Mouse (Mus musculus): ENCODE data around the gene Cdc42bpa.

The Cdc42bpa gene

GRCm38 (mm10) chr1:179959721-179960542 lies at the start of gene Cdc42bpa:
Gene Cdc42bpa, plus strand, starts transcription at chr1:179960472.
- peak; percentile 86 for DNase-seq (ENCODE audit: low spot score)

GRCm38 (mm10) chr1:179913471-179913870 lies 46.8 kb upstream of the Cdc42bpa start:
- DNase-seq (ENCODE audit: low spot score) = no peak

- DNase-seq (ENCODE audit: low spot score) = no peak
Observed at GRCm38 (mm10) chr1:179917036-179917435, 43.2 kb upstream of the Cdc42bpa start.

- no peak for DNase-seq (ENCODE audit: low spot score)
Observed at GRCm38 (mm10) chr1:179917481-179917880, 42.8 kb upstream of the Cdc42bpa start.

- DNase-seq (ENCODE audit: low spot score) = no peak
Observed at GRCm38 (mm10) chr1:179919656-179920436, 40.4 kb upstream of the Cdc42bpa start.

GRCm38 (mm10) chr1:179923661-179924405 lies 36.4 kb upstream of the Cdc42bpa start:
- DNase-seq (ENCODE audit: low spot score) = no peak

GRCm38 (mm10) chr1:179926240-179926639 lies 34.0 kb upstream of the Cdc42bpa start:
- DNase-seq (ENCODE audit: low spot score) = no peak

- DNase-seq (ENCODE audit: low spot score) = no peak
Observed at GRCm38 (mm10) chr1:179927102-179927501, 33.2 kb upstream of the Cdc42bpa start.

GRCm38 (mm10) chr1:179928822-179929221 lies 31.4 kb upstream of the Cdc42bpa start:
- no peak for DNase-seq (ENCODE audit: low spot score)

GRCm38 (mm10) chr1:179931247-179931646 lies 29.0 kb upstream of the Cdc42bpa start:
- no peak for DNase-seq (ENCODE audit: low spot score)

- no peak for DNase-seq (ENCODE audit: low spot score)
Observed at GRCm38 (mm10) chr1:179934064-179934463, 26.2 kb upstream of the Cdc42bpa start.

- DNase-seq (ENCODE audit: low spot score) = no peak
Observed at GRCm38 (mm10) chr1:179940071-179940786, 20.0 kb upstream of the Cdc42bpa start.

- no peak for DNase-seq (ENCODE audit: low spot score)
Observed at GRCm38 (mm10) chr1:179940787-179941352, 19.4 kb upstream of the Cdc42bpa start.

- no peak for DNase-seq (ENCODE audit: low spot score)
Observed at GRCm38 (mm10) chr1:179945017-179945416, 15.3 kb upstream of the Cdc42bpa start.

- no peak for DNase-seq (ENCODE audit: low spot score)
Observed at GRCm38 (mm10) chr1:179946616-179947015, 13.7 kb upstream of the Cdc42bpa start.

- DNase-seq (ENCODE audit: low spot score) = no peak
Observed at GRCm38 (mm10) chr1:179947653-179948052, 12.6 kb upstream of the Cdc42bpa start.

- DNase-seq (ENCODE audit: low spot score) = no peak
Observed at GRCm38 (mm10) chr1:179951597-179951996, 8.7 kb upstream of the Cdc42bpa start.

GRCm38 (mm10) chr1:179953251-179953650 lies 7.0 kb upstream of the Cdc42bpa start:
- DNase-seq (ENCODE audit: low spot score) = no peak

- no peak for DNase-seq (ENCODE audit: low spot score)
Observed at GRCm38 (mm10) chr1:179957431-179957830, 2.8 kb upstream of the Cdc42bpa start.

GRCm38 (mm10) chr1:179958871-179959720 lies 1.2 kb upstream of the Cdc42bpa start:
- peak; percentile 49 for DNase-seq (ENCODE audit: low spot score)

GRCm38 (mm10) chr1:179960543-179960876 lies 238 bp downstream of the Cdc42bpa start:
- DNase-seq (ENCODE audit: low spot score) = no peak
